Comparison of ENCODE assay signal across 8 mouse cellular contexts in the genomic region with DNA sequence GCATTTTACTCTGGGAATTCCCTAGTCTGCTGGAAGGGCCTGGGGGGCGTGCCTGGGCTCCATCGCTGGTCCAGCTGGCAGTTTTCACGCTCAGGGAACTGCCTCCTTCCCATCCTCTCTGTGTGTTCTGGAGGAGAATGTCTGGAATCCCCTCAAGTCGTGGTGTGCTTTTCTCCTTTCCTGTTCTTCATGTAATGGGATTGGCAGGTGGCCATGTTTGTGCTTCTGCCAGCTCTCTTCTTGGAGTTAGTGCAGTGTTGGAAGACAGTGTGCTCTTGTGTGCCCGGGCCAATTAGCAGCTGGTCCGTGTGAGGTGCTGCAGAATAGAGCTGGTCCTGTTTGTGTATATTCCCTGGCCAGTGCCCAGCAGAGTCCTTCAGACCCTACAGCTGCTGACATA.
DNase-seq lines count a peak whose midpoint lies in the region; ATAC-seq lines count a peak whose summit lies in the region.

No protein-coding gene starts in this region.

- 36% methylated on average over 6 of the region's 6 CpGs for WGBS in hindbrain, embryonic 15.5 days
- 30% methylated on average over 6 of the region's 6 CpGs for WGBS in midbrain, embryonic 14.5 days

- H3K9ac ChIP-seq in hindbrain, embryonic 15.5 days, result no peak overlapping the region
- no peak overlapping the region for H3K9ac ChIP-seq in midbrain, embryonic 14.5 days (replicated peaks; ENCODE audit: low read length)

- peak overlapping the region; percentile 44 for H3K27ac ChIP-seq in hindbrain, embryonic 15.5 days (replicated peaks)
- peak overlapping the region; percentile 23; the same call in 1 of the 2 replicates for H3K27ac ChIP-seq in midbrain, embryonic 14.5 days (replicated peaks; ENCODE audit: low read depth, low read length)

- peaks cover 24% of the 10 kb centered on the region for H3K4me1 ChIP-seq in hindbrain, embryonic 15.5 days (replicated peaks)
- H3K4me1 ChIP-seq in midbrain, embryonic 14.5 days (ENCODE audit: control insufficient read depth, insufficient read depth, low read length), result no peaks in the 10 kb centered on the region

- H3K9me3 ChIP-seq in hindbrain, embryonic 15.5 days, result no peaks in the 10 kb centered on the region
- no peaks in the 10 kb centered on the region for H3K9me3 ChIP-seq in midbrain, embryonic 14.5 days (ENCODE audit: control insufficient read depth, low read length)

- DNase-seq in adrenal gland, adult (ENCODE audit: inconsistent age in 2 of 2, low spot score in 1 of 2), result peak; percentile 41 to 72
- DNase-seq in cerebellum, adult 9-10 months, result peak; percentile 94
- DNase-seq in gastrocnemius, adult 18-20 months (ENCODE audit: low spot score), result peak; percentile 94
- peak; percentile 93 for DNase-seq in layer of hippocampus, postnatal 10 days (ENCODE audit: low spot score in 2 of 2)
- peak; percentile 83 for DNase-seq in midbrain, embryonic 14.5 days
- DNase-seq in urinary bladder, postnatal 14 days (ENCODE audit: low spot score), result peak; percentile 91

- peaks cover 40% of the 10 kb centered on the region for H3K36me3 ChIP-seq in hindbrain, embryonic 15.5 days
- peaks cover 84% of the 10 kb centered on the region for H3K36me3 ChIP-seq in midbrain, embryonic 14.5 days (ENCODE audit: control insufficient read depth, insufficient read depth, low read length)

- H3K4me2 ChIP-seq in hindbrain, embryonic 15.5 days, result no peak overlapping the region
- H3K4me2 ChIP-seq in midbrain, embryonic 14.5 days (ENCODE audit: low read length), result no peak overlapping the region

- H3K27me3 ChIP-seq in hindbrain, embryonic 15.5 days, result no peaks in the 10 kb centered on the region
- H3K27me3 ChIP-seq in midbrain, embryonic 14.5 days (ENCODE audit: control insufficient read depth, insufficient read depth, low read length), result no peaks in the 10 kb centered on the region

- H3K4me3 ChIP-seq in hindbrain, embryonic 15.5 days, result no peak overlapping the region
- no peak overlapping the region for H3K4me3 ChIP-seq in midbrain, embryonic 14.5 days (replicated peaks; ENCODE audit: low read depth, low read length)

- ATAC-seq in hindbrain, embryonic 15.5 days (ENCODE audit: low FRiP score, low read depth), result peak; percentile 93
- ATAC-seq in midbrain, embryonic 14.5 days (ENCODE audit: low FRiP score, low TSS enrichment), result peak; percentile 87
- ATAC-seq in erythroblast, adult 5-6 weeks (replicated peaks; ENCODE audit: low FRiP score, poor library complexity, severe bottlenecking), result no peak
